Mouse (Mus musculus) retina, adult 2 months (tissue): Measurements from ENCODE around the gene Muc3.
"Not testable (repeated sequence)": the region's sequence is repeated elsewhere in the genome, so short reads cannot be mapped to it uniquely, and the experiment has no call there.

Experiments used
- DNase-seq: peaks from one replicate; pipeline ENCODE4 v3.0.0-alpha.2; 2012; ENCODE audit warnings: low read depth, low spot score

The Muc3 gene

DNA sequence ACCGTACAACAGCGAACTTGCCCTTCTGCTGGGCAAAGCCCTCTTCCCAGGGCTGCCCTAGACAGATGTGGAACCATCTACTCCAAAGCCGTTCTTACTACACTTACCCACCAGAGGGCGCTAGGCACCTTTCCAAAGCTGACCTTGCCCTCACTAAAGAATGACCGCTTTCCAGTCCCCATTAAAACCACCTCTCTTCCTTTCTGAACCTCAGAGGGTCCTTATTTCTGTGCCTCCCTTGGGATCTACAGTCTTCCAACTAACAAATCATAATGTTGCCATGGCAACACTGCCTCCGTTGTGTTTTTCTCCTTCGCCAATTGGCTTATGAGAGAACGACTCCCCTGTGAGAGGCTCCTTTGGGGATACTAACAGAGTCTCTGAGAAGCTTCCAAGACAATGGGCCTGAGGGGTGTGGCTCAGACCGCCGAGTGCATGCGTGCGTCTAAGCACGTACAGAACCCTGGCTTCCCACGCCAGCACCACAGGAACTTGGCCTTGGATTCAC, 26.4 kb downstream of the Muc3 start:
- no peak for DNase-seq

DNA sequence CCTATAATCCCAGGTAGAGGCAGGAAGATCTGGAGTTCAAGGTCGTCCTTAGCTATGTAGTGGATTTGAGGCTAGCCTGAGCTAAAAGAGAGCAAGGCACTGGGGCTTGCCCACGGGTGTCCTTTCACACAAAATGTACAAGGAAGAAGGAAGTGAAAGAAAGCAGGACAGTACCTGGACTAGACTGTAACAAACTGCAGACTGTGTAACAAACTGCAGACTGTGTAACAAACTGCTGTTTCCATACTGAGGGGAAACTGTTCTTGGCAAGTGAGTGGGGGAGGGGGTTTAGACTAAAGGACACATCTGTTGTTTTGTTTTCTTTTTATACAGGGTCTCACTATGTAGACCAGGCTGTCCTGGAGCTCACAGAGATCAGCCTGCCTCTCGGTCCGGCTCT, 27.8 kb downstream of the Muc3 start:
- DNase-seq, result no peak

DNA sequence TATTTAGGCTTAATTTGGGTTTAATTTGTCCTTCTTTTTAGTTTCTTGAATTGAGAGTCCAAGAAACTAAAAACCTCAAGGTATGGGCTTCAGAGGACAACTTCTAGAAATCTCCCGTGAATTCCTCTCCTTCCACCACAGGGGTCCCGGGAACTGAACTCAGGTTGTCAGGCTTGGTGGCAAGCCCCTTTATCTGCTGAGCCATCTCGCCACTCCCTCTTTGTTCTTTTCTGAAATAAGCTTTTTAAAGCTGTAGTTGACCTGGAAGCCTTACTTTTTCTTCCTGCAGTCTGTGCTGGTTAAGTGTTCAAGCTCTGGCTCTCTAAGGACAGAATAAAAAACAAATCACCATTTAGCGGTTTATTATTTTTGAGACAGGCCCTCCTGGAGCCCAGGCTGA, 30.2 kb downstream of the Muc3 start:
- DNase-seq, result no peak

DNA sequence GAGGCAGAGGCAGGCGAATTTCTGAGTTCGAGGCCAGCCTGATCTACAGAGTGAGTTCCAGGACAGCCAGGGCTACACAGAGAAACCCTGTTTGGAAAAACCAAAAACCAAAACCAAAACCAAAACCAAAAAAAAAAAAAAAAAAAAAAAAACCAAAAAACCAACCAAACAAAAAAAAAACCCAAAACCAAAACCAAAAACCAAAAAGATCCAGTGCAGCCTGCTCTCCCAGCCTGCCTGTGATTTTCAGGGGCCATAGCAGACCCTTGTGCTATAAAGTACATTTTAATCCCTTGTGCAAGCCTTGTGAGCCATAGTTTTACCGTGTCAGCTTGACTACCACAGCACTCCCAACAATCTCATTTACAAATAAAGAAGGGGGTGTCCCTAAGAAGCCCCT, 31.1 kb downstream of the Muc3 start:
- not testable (repeated sequence) for DNase-seq

DNA sequence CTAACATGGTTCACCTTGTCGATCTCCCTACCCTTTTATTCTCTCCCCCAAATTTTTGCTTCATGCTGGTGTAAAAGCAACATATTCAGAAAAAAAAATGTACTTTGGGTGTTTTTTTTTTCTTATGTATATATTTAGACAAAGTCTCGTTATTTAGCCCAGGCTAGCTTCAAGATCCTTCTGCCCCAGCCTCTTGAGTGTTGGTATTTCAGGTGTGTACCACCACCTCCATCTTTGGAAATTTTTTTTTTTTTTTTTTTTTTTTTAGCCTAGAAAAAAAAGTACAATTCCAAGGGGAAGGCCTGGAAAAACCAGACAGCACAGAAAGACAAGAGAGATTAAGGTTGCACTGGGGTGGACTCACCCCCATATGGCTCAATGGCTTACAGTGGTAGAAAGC, 32.1 kb downstream of the Muc3 start:
- DNase-seq, result no peak

DNA sequence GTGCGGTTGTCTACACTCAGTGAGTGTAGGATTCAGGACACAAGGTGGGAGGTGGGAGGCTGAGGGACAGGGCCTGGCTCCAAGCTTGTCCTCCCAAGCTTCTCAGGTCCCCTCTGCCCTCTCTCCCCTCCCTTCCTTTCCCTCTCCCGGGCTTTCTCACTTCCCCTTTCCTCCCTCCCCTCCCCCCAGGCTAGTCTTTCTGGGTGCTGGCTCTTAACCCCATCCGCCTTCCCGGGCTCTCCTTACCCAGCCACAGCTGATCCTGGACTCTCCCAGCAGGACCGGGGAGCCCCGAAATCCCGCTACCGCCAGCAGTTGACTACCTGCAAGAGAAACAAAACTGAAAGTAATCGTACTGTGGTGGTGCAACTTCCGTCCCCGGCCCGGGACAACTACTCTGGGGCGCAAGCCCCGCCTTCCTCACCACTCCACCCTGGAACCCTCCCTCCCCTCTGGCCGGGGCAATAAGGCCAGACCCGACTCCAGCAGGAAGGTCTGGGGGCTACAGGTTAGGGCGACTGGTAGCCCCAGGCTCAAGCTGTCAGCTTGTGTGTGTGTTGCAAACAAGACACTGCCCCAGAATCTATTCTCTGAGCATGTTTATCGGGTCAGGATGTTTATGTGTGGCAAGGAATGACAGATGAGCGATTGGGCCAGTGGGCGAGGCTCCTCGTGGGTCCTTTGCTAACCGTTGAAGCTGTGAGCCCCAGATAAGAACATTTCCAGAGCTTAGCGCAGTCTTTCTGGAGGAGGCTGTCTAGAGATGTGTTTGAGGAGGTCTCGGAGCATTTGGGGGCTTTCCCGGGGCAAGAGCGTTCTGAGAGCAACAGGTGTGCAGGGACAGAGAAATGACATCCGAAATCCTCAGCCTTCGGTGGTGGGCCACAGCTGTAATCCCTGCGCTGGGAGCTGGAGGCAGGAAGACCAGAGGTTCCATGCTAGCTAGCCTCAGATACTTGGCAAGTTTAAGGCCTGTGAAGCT, 33.0 kb downstream of the Muc3 start, which contains the start of gene Trim56:
TSS of gene Trim56 (minus strand) at position 344 of the 982 bp plus-strand sequence.
- no peak for DNase-seq

DNA sequence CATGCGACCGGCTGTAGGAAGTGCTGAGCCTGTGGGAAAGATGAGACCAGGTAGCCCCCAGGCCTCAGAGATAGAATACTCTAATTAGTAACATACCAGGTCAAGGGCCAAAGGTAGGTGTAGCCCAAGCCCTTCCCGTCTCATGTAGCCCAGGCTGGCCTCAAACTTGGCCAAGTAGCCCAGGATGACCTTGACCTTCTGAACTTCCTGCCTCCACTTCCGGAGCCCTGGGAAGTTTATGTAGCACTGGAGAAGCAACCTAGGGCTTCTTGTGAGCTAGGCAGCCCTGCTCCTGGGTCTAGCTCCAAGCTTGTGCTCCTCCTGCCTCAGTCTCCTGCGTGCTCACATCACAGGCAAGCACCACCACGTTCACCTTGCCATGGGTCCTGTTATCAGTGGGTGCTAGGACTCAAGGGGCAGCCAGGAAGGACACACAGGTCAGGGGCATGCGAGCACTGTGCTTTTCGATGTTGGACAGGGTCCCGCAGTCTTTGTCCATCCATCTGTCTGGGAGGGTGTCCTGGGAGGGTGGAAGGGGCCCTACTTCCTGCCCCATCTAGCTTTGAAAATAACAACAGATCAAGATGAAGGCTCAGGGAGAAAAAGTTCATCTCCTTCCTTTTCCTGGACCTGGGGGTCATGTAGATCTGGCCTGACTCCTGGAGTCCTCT, 34.1 kb downstream of the Muc3 start:
- DNase-seq, result no peak

DNA sequence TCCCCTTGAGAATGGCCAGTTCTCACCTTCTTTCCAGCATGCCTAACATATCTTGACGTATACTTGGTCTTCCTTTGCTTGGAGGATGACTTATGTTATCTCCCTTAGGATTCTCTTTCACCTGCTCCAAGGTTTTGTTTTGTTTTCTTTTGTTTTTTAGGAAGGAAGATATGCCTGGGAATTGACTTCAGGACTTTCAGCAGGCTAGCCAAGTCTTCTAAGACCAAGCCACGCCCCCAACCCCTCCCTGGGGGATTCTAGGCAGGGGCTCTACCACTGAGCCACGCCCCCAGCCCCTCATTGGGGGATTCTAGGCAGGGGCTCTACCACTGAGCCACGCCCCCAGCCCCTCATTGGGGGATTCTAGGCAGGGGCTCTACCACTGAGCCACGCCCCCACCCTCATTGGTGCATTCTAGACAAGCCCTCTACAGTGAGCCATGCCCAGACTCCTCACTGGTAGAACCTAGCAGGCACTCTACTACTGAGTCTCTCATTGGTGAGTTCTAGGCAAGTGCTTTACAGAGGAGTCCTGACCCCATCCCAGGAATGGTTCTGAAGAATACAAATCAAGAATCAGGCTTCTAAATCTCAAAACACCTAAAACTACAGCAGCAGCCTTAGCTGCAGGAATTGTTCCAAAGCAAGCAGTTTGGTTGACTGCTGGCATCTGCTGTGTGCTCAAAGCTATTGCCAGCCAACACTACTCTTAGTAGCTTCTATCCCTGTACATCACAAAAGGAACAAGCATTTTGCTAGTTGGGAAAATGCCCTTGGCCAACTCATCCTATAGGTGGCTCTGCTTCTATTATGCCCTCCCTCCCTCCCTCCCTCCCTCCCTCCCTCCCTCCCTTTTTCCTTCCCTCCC, 37.3 kb downstream of the Muc3 start:
- no peak for DNase-seq

DNA sequence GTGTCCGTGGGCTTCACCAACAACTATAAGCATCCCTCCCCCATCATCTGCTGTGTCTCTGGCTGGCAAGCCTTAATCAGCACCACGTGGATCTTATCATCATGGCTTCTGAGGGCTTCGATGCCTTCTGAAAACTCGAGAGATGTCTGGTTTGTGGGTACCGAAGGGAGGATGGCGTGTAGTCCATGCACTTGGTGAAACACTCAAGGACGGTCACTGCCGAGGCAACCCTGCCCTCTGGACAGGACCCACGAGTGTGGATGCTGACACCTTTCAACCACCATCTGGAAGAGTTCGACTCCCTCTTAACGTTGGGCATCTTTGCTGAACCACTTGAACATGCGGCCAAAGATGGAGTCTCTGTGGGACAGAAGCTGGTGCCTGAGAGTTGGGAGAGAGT, 38.3 kb downstream of the Muc3 start:
- DNase-seq, result no peak

DNA sequence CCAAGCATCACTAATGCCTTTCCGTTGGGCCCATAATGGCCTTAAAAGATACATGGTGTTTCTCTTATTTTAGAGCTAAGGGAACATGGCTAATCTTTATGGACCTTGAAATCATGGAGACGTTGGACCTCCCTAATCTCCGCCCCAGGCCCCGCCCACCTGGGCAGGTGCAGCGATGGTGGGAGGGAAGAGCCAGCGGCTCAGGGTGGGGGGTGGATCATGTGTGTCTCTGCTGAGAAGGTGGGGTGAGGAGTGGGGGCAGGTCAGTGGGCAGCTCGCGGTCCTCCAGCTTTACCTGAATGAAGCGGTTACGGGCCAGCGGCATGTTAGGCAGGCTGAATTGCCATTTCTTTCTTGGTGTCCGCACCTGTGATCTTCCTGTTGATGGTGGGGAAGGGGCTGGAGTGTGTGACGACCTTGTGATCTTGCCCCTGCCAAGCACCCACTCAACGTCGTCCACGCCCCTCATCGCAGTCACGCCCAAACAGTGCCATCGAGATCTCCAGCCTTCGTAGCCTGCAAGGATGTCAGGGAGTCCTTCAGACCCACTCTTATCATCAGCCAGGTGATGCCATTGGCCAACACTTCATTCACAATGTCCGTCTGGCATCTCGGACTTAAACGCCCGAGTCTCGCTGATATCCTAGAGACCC, 39.1 kb downstream of the Muc3 start:
- DNase-seq, result no peak

DNA sequence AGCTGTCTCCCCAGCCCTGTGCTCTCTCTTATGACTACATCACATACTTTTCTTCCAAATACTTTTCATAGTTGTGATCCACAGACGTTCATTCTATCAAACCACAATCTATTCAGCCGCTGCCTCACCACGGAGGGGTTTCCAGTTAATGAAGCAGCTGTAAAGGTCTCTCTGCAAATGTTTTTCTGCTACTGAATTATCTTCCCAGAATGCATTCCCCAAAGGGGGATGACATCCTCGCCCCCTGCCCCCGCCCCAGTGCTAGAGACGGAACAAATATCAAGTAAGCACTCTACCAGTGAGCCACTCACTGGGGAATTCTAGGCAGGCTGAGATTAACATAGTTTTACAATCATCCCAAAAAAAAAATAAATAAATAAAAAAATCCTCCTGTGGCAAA, 41.0 kb downstream of the Muc3 start:
- no peak for DNase-seq

DNA sequence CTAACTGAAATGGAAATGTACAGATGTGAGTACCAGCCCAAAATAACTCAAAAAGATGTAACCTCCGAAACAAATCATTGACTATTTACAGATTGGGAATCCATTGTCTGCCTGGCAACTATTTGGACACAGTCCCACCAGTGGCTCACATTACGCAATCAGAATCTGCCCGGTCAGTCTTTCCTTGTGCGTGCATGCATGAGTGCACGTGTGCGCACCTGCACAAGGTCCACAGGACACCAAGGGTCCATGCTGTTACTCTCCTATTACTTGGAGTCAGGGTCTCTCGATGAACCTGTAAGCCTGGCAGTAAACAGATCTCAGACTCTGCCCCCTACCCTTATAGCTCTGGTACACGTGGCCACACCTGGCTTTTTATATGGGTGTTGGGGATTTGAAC, 41.5 kb downstream of the Muc3 start:
- DNase-seq, result no peak

DNA sequence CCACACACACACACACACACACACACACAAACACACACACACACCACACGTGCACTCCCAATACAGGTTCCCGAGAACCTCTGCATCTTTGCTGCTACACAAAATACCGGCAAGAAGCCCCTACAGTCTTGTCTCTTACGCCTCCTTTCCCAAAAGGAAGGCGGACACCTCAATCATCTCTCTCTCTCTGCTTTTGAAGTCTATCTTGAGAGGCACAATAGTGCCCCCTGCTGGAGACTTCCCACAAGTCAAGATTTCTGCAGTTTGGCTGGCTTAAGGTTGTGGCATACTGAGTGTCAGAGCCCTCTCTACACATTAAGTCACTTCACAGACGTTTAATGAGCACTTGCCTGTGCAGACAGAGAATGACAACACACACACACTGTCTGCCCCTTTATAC, 42.1 kb downstream of the Muc3 start:
- DNase-seq, result peak; percentile 54

DNA sequence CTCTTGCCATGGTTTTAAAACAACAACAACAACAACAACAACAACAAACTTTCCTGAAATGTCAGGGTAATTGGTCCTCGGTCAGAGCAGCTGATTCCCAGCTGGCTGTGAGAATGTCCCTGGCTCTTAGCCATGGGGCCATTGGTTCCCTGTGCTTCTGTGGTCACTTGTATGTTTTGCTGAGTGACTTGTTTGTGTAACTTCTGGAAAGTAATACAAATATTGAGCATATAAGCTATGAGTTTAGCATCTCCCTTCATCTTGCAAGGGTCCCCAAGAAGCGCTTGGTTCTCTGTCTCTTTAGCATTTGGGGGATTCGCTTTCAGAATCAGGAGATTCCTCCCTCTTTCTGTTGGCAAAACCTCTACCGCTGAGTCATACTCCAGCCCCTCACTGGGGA, 42.7 kb downstream of the Muc3 start:
- no peak for DNase-seq

DNA sequence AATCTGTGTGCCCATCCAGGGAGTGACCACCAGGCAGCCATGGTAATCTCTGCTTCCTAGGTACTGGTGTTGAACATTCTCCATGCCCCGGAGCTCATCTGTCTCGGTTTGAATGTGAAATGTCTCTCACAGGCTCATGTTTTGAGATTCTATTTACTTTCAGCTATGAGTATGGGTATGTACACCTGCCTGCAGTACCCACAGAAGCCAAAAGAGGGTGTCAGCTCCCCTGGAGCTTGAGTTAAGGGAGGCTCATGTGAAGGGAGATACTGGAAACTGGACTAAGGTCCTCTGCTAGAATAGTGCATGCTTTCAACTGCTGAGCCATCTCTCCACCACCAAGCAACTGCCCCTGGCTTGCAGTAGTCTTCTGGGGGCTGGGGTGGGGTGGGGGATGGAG, 45.2 kb downstream of the Muc3 start:
- no peak for DNase-seq

DNA sequence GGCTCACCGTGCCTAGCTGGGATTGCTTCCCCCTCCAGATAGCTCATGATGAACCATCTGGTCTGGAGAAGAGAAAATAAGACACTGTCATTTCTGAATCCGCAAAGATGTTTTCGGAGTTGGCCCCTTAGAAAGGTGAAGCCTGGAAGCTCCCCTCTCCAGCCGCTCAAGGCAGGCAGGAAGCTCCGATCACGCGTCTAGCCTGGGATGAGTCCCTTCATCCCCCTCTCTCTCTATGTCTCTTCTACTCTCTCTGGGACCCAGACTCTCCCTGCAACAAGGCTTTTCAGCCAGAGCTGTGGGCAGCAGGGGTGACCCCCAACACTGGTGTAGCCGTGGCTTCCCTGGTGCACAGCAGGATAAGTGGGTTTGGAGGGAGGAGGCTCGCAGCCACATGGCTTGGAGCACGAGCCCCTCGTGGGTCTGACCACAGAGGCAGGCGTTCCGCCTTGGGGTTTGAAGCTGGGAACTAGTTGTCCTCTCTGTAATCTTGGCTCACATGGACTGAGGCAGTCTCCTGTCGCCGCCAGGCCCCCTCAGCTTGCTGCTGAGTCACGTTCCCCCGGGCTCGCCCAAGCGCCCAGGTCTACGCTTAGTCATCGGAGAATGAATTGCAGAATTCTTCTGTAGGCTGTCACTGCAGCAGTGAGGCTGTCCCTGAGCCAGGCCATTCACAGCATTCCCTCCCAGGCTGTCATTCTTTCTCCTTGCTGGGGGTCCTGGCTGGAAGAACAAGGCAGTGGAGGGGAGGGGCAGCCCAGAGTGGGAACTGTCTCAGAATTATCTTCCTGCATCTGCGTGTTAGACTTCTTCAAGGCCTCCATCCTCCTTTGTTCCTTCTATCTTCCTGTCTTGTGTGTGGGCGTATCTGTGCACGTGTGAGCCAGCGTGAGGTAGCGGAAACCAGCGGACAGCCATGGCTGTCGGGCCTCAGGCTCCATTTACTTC, 46.3 kb downstream of the Muc3 start:
- DNase-seq, result no peak

DNA sequence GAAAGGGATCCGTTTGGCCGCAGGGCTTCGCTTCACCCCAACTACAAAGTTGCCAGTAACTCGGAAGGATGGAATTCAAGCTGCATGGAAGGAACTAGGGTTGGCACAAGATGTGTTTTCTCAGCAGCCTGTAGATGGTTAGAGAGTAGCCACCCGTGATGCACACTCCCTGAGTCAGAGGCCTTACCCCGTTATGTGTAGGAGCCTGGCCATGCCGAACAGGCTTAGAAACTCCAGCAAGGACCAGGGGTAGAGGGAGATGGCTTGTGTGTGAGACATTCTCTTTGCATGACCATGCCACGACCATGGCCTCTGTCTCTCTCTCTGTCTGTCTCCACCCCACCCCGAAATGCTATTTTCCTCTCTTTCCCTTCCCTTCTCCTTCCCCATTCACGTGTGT, 47.0 kb downstream of the Muc3 start:
- no peak for DNase-seq

DNA sequence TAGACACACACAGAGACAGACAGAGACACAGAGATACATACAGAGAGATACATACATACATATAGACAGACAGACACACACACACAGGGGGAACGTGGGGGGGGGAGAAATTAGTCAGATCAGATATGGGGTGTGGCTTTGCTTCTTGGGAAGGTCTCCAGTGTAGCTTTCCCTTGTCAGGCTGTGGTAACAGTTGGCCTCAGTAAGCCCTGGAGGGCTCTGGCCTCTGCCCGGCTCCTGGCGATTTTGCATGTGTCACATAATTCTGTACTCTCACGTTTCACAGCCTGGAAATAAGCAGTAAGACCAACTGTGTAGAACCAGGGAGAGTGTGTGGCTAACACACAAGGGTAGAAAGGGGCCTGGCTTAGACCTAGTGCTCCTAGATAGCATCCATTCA, 48.5 kb downstream of the Muc3 start:
- no peak for DNase-seq

DNA sequence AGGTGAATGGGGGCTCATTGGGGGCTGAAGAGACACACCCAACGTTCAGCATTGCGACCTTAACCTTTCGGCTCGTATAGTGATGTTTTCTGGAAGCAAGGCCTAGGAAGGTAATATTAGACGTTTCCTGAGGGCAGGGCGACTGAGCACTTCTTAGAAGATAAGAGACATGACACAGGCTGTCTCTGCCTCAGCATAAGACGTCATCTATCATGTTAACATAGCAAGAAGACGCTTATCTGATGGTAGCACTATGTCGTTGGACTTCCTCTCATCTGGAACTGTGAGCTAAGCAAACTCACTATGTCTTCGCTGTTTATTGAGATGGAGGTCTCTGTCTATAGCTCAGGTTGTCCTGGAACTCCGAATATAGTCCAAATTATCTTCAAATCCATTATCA, 50.7 kb downstream of the Muc3 start:
- DNase-seq, result no peak

DNA sequence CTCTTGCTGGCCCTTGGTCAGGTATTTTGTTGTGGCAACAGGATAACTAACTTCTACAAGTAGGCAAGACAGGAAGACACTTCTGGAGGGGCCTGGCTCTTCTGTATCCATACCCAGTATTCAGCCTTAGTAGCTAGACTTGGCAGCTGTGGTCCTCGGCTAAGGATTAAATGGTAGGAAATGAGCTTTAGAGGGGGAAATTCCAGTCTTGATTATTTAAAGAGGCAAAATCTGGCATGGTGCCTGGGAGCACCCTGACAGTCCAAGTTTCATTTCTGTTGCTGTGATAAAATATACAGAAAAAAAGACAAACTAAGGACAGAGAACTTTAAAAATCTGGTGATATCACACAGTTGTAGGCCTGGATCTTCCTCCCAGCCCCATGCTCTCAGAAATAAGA, 53.1 kb downstream of the Muc3 start:
- no peak for DNase-seq
